Mouse (Mus musculus): ENCODE results near the gene Dctn2. TPM values are rescaled to one million over a fixed set of nuclear protein-coding genes. Genes with fewer than 3 reads are reported as not detected.

The Dctn2 gene
- total and polyA plus RNA-seq, 2 experiments: 71.3 to 132 TPM

GRCm38 (mm10) chr10:127327461-127328145 lies 61.4 kb downstream of the Dctn2 start:
- DNase-seq (ENCODE audit: extremely low read depth, low read depth, low spot score): no peak
- Histone ChIP-seq H3K36me3 (ENCODE audit: control insufficient read depth, insufficient read depth, low read length) (no peaks in the 10 kb centered on the region), H3K27ac (replicated peaks; ENCODE audit: insufficient read depth, low read depth, low read length) (no peak overlapping the region), H3K79me2 (ENCODE audit: control insufficient read depth, insufficient read depth, low read length) (0 out of 2 replicates have a peak, but pooled peaks cover 2% of the 10 kb centered on the region), H3K4me1 (ENCODE audit: control insufficient read depth, insufficient read depth, low read length) (peaks cover 7% of the 10 kb centered on the region; the same call in 1 of the 2 replicates), H3K27me3 (ENCODE audit: control insufficient read depth, insufficient read depth, low read length) (peaks cover 20% of the 10 kb centered on the region), H3K9ac (ENCODE audit: low read depth, low read length) (no peak overlapping the region), H3K4me3 (ENCODE audit: insufficient read depth, low read depth, low read length) (no peak overlapping the region)
- 54% methylated on average over 18 of the region's 18 CpGs for WGBS
- TF ChIP-seq CTCF (IDR thresholded peaks at IDR 0.05; ENCODE audit: low read depth, low read length) (no peak), POLR2A (IDR thresholded peaks at IDR 0.05; ENCODE audit: extremely low read depth, insufficient read depth, low read length) (no peak)

DNA sequence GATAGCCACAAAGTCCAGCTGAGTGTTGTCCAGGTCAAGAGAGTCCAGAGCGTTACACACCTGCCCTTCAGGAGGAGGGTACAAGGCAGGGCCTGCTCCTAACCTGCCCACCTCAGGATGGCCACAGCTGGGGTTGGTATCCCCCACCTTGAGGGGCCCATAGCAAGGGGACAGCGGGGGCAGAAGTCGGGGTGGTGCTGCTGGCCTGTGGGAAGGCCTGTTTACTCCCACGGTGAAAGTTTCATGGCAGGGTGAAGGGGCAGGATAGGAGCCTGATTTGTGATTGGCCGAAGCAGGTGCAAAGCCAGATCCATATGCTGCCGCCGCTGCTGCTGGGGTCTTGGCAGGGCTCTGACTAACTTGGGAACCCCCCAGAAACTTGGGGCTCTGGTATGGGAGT lies 64.0 kb downstream of the Dctn2 start:
- Histone ChIP-seq H3K36me3 (ENCODE audit: control insufficient read depth, insufficient read depth, low read length) (no peaks in the 10 kb centered on the region), H3K9ac (ENCODE audit: low read depth, low read length) (no peak overlapping the region), H3K4me3 (ENCODE audit: insufficient read depth, low read depth, low read length) (no peak overlapping the region), H3K27me3 (ENCODE audit: control insufficient read depth, insufficient read depth, low read length) (peaks cover 20% of the 10 kb centered on the region), H3K79me2 (ENCODE audit: control insufficient read depth, insufficient read depth, low read length) (0 out of 2 replicates have a peak, but pooled peaks cover 2% of the 10 kb centered on the region), H3K27ac (replicated peaks; ENCODE audit: insufficient read depth, low read depth, low read length) (no peak overlapping the region), H3K4me1 (ENCODE audit: control insufficient read depth, insufficient read depth, low read length) (peaks cover 7% of the 10 kb centered on the region; the same call in 1 of the 2 replicates)
- WGBS: 69% methylated on average over 7 of the region's 7 CpGs
- DNase-seq (ENCODE audit: extremely low read depth, low read depth, low spot score): no peak
- TF ChIP-seq CTCF (IDR thresholded peaks at IDR 0.05; ENCODE audit: low read depth, low read length) (no peak), POLR2A (IDR thresholded peaks at IDR 0.05; ENCODE audit: extremely low read depth, insufficient read depth, low read length) (no peak)

Other genes with a start within 250 kb of the Dctn2 start
- gene Tsfm, start 235.5 kb upstream of the Dctn2 start, total RNA-seq (2014; rRNA removed): 21.6 and 26.3 TPM in 2 replicates
- 17.4 and 18.2 TPM in 2 replicates for gene Tsfm, start 235.5 kb upstream of the Dctn2 start, polyA plus RNA-seq (2012; rRNA removed)
- 5.2 and 6.1 TPM in 2 replicates for gene Mettl1, start 225.0 kb upstream of the Dctn2 start, total RNA-seq (2014; rRNA removed)
- 9.1 and 17.9 TPM in 2 replicates for gene Mettl1, start 225.0 kb upstream of the Dctn2 start, polyA plus RNA-seq (2012; rRNA removed)
- not detected in 2 replicates for gene Eef1akmt3, start 224.9 kb upstream of the Dctn2 start, total RNA-seq (2014; rRNA removed)
- gene Eef1akmt3, start 224.9 kb upstream of the Dctn2 start, polyA plus RNA-seq (2012; rRNA removed): 0.09 TPM in 1 of 2 replicates, not detected in the other
- gene Cyp27b1, start 218.1 kb upstream of the Dctn2 start, total RNA-seq (2014; rRNA removed): not detected in 2 replicates
- gene Cyp27b1, start 218.1 kb upstream of the Dctn2 start, polyA plus RNA-seq (2012; rRNA removed): 0.05 TPM in 2 replicates
- 0.09 and 0.34 TPM in 2 replicates for gene March9, start 206.2 kb upstream of the Dctn2 start, total RNA-seq (2014; rRNA removed)
- gene March9, start 206.2 kb upstream of the Dctn2 start, polyA plus RNA-seq (2012; rRNA removed): 0.44 and 0.52 TPM in 2 replicates
- 37.9 and 41.3 TPM in 2 replicates for gene Cdk4, start 202.8 kb upstream of the Dctn2 start, total RNA-seq (2014; rRNA removed)
- 54.3 and 58.7 TPM in 2 replicates for gene Cdk4, start 202.8 kb upstream of the Dctn2 start, polyA plus RNA-seq (2012; rRNA removed)
- 269 and 278 TPM in 2 replicates for gene Tspan31, start 196.1 kb upstream of the Dctn2 start, total RNA-seq (2014; rRNA removed)
- gene Tspan31, start 196.1 kb upstream of the Dctn2 start, polyA plus RNA-seq (2012; rRNA removed): 268 and 298 TPM in 2 replicates
- gene Agap2, start 191.1 kb upstream of the Dctn2 start, total RNA-seq (2014; rRNA removed): 0.28 and 0.81 TPM in 2 replicates
- 0.44 and 0.55 TPM in 2 replicates for gene Agap2, start 191.1 kb upstream of the Dctn2 start, polyA plus RNA-seq (2012; rRNA removed)
- gene Os9, start 145.2 kb upstream of the Dctn2 start, total RNA-seq (2014; rRNA removed): 130 TPM in 2 replicates
- 128 and 130 TPM in 2 replicates for gene Os9, start 145.2 kb upstream of the Dctn2 start, polyA plus RNA-seq (2012; rRNA removed)
- gene B4galnt1, start 101.1 kb upstream of the Dctn2 start, total RNA-seq (2014; rRNA removed): 21.9 and 36.3 TPM in 2 replicates
- gene B4galnt1, start 101.1 kb upstream of the Dctn2 start, polyA plus RNA-seq (2012; rRNA removed): 85.0 and 89.8 TPM in 2 replicates
- 1.3 and 3.1 TPM in 2 replicates for gene Slc26a10, start 85.7 kb upstream of the Dctn2 start, total RNA-seq (2014; rRNA removed)
- gene Slc26a10, start 85.7 kb upstream of the Dctn2 start, polyA plus RNA-seq (2012; rRNA removed): 4.1 and 5.8 TPM in 2 replicates
- 0.83 and 0.87 TPM in 2 replicates for gene Arhgef25, start 76.3 kb upstream of the Dctn2 start, total RNA-seq (2014; rRNA removed)
- 0.91 and 1.4 TPM in 2 replicates for gene Arhgef25, start 76.3 kb upstream of the Dctn2 start, polyA plus RNA-seq (2012; rRNA removed)
- gene Dtx3, start 70.6 kb upstream of the Dctn2 start, total RNA-seq (2014; rRNA removed): 1.5 and 1.8 TPM in 2 replicates
- 5.2 and 10.0 TPM in 2 replicates for gene Dtx3, start 70.6 kb upstream of the Dctn2 start, polyA plus RNA-seq (2012; rRNA removed)
- gene Pip4k2c, start 54.8 kb upstream of the Dctn2 start, total RNA-seq (2014; rRNA removed): 8.9 and 10.7 TPM in 2 replicates
- 13.0 and 13.9 TPM in 2 replicates for gene Pip4k2c, start 54.8 kb upstream of the Dctn2 start, polyA plus RNA-seq (2012; rRNA removed)
- 0.55 and 0.74 TPM in 2 replicates for gene Kif5a, start 3.0 kb upstream of the Dctn2 start, total RNA-seq (2014; rRNA removed)
- 5.0 and 10.7 TPM in 2 replicates for gene Kif5a, start 3.0 kb upstream of the Dctn2 start, polyA plus RNA-seq (2012; rRNA removed)
- gene Mbd6, start 22.6 kb downstream of the Dctn2 start, total RNA-seq (2014; rRNA removed): 1.0 and 2.6 TPM in 2 replicates
- gene Mbd6, start 22.6 kb downstream of the Dctn2 start, polyA plus RNA-seq (2012; rRNA removed): 14.4 and 19.2 TPM in 2 replicates
- 59.6 and 67.3 TPM in 2 replicates for gene Mars, start 45.4 kb downstream of the Dctn2 start, total RNA-seq (2014; rRNA removed)
- gene Mars, start 45.4 kb downstream of the Dctn2 start, polyA plus RNA-seq (2012; rRNA removed): 65.6 and 70.7 TPM in 2 replicates
- 1.5 and 2.0 TPM in 2 replicates for gene Arhgap9, start 55.6 kb downstream of the Dctn2 start, total RNA-seq (2014; rRNA removed)
- 1.8 and 2.1 TPM in 2 replicates for gene Arhgap9, start 55.6 kb downstream of the Dctn2 start, polyA plus RNA-seq (2012; rRNA removed)
- not detected in 2 replicates for gene Gli1, start 75.6 kb downstream of the Dctn2 start, total RNA-seq (2014; rRNA removed)
- gene Gli1, start 75.6 kb downstream of the Dctn2 start, polyA plus RNA-seq (2012; rRNA removed): 0.04 TPM in 2 replicates
- gene Inhbe, start 88.0 kb downstream of the Dctn2 start, total RNA-seq (2014; rRNA removed): 4.8 and 7.5 TPM in 2 replicates
- 20.8 and 22.6 TPM in 2 replicates for gene Inhbe, start 88.0 kb downstream of the Dctn2 start, polyA plus RNA-seq (2012; rRNA removed)
- gene Inhbc, start 104.1 kb downstream of the Dctn2 start, total RNA-seq (2014; rRNA removed): 8.2 and 18.4 TPM in 2 replicates
- gene Inhbc, start 104.1 kb downstream of the Dctn2 start, polyA plus RNA-seq (2012; rRNA removed): 58.0 and 61.8 TPM in 2 replicates
- gene R3hdm2, start 114.0 kb downstream of the Dctn2 start, total RNA-seq (2014; rRNA removed): 15.8 and 17.5 TPM in 2 replicates
- gene R3hdm2, start 114.0 kb downstream of the Dctn2 start, polyA plus RNA-seq (2012; rRNA removed): 66.9 and 70.1 TPM in 2 replicates
- 0.20 and 0.37 TPM in 2 replicates for gene Stac3, start 235.3 kb downstream of the Dctn2 start, total RNA-seq (2014; rRNA removed)
- gene Stac3, start 235.3 kb downstream of the Dctn2 start, polyA plus RNA-seq (2012; rRNA removed): 0.42 and 0.49 TPM in 2 replicates
- 0.09 and 0.40 TPM in 2 replicates for gene Ndufa4l2, start 248.6 kb downstream of the Dctn2 start, total RNA-seq (2014; rRNA removed)
- 4.0 and 4.4 TPM in 2 replicates for gene Ndufa4l2, start 248.6 kb downstream of the Dctn2 start, polyA plus RNA-seq (2012; rRNA removed)

Data from liver, adult 2 months (tissue).